Mouse (Mus musculus): Measurements from ENCODE around the gene Gemin7.
"Not testable (repeated sequence)": the region's sequence is repeated elsewhere in the genome, so short reads cannot be mapped to it uniquely, and the experiment has no call there.

- TF ChIP-seq CTCF (IDR thresholded peaks at IDR 0.05; ENCODE audit: control insufficient read depth, insufficient read depth, insufficient read length); MAX (IDR thresholded peaks at IDR 0.05); USF1 (IDR thresholded peaks at IDR 0.05; ENCODE audit: low read depth); FOSL1 (IDR thresholded peaks at IDR 0.05; ENCODE audit: insufficient read depth, low read length, poor library complexity, severe bottlenecking); MYOD1 (IDR thresholded peaks at IDR 0.05; ENCODE audit: control insufficient read depth, insufficient read length, low read depth); MYOG (IDR thresholded peaks at IDR 0.05; ENCODE audit: control insufficient read depth, extremely low read depth, insufficient read length); CEBPB (IDR thresholded peaks at IDR 0.05; ENCODE audit: low read depth): not testable (repeated sequence)
Measured at GRCm38 (mm10) chr7:19604606-19605214, 27.3 kb upstream of the Gemin7 start.

Data from C2C12 (cell line).